Mouse (Mus musculus) midbrain, postnatal 0 days (tissue): ENCODE data around the gene Nim1k. TPM values are rescaled to one million over a fixed set of nuclear protein-coding genes. Genes with fewer than 3 reads are reported as not detected.
"Not testable (repeated sequence)": the region's sequence is repeated elsewhere in the genome, so short reads cannot be mapped to it uniquely, and the experiment has no call there.

Experiments
- ATAC-seq: fragments of 200-750 bp; cut with Nextera tagmentation; 2 replicates; pipeline ENCODE4 v1.8.0; 2017; ENCODE audit warnings: moderate number of reproducible peaks, mild to moderate bottlenecking, moderate TSS enrichment, moderate library complexity; ENCODE audit not compliant: low FRiP score
- DNase-seq: peaks from one replicate; pipeline ENCODE4 v3.0.0-alpha.2; 2015; ENCODE audit warnings: low spot score
- H3K27ac ChIP-seq: fragments of 300-500 bp; sonication (generic); 2 replicates; pipeline ENCODE4 v1.5.1; 2014; ENCODE audit warnings: low read depth, mild to moderate bottlenecking, low read length, mixed read lengths
- H3K27me3 ChIP-seq: fragments of 300-500 bp; sonication (generic); 2 replicates; pipeline ENCODE4 v1.6.1; 2014; ENCODE audit warnings: low read length, control low read depth, mixed read lengths; ENCODE audit not compliant: insufficient read depth
- H3K36me3 ChIP-seq: fragments of 300-500 bp; sonication (generic); 2 replicates; pipeline ENCODE4 v1.6.1; 2014; ENCODE audit warnings: low read length, control low read depth, mixed read lengths; ENCODE audit not compliant: insufficient read depth
- H3K4me1 ChIP-seq: fragments of 300-500 bp; sonication (generic); 2 replicates; pipeline ENCODE4 v1.6.1; 2014; ENCODE audit warnings: mild to moderate bottlenecking, control low read depth, antibody characterized with exemption, low read length, mixed read lengths; ENCODE audit not compliant: insufficient read depth
- H3K4me2 ChIP-seq: fragments of 300-500 bp; sonication (generic); 2 replicates; pipeline ENCODE4 v1.6.1; 2014; ENCODE audit warnings: low read depth, mild to moderate bottlenecking, low read length, mixed read lengths; ENCODE audit not compliant: poor library complexity, severe bottlenecking
- H3K4me3 ChIP-seq: fragments of 300-500 bp; sonication (generic); 2 replicates; pipeline ENCODE4 v1.5.1; 2014; ENCODE audit warnings: low read depth, mild to moderate bottlenecking, low read length, moderate library complexity
- H3K9ac ChIP-seq: fragments of 300-500 bp; sonication (generic); replicated peaks from 2 replicates; pipeline ENCODE4 v1.6.1; 2014; ENCODE audit warnings: mild to moderate bottlenecking, low read length, moderate library complexity, mixed read lengths; ENCODE audit not compliant: poor library complexity, severe bottlenecking
- H3K9me3 ChIP-seq: fragments of 300-500 bp; sonication (generic); 2 replicates; pipeline ENCODE4 v1.6.1; 2016; ENCODE audit warnings: low read length, control low read depth
- CTCF ChIP-seq: IDR thresholded peaks from 2 replicates; pipeline ENCODE4 v1.5.1; 2016; ENCODE audit warnings: antibody characterized with exemption, mild to moderate bottlenecking
- WGBS: fragments of 180-500 bp; shearing (Covaris S2); extraction: QIAGEN DNeasy Blood & Tissue Kit; methylation state at CpG from one replicate; pipeline ENCODE4 v1.1.7; 2014; 5-methylcytosine and 5-hydroxymethylcytosine counted together
- polyA plus RNA-seq: library from polyadenylated mRNA; unstranded; fragments of >200 nt; fragmentation: Nextera tagmentation; extraction: Ambion mirVana; gene quantifications from 2 replicates; pipeline ENCODE4 v1.2.1, GENCODE M21; 2015
- total RNA-seq: library from RNA; depleted of rRNA; stranded (reverse); fragments of >200 nt; gene quantifications from 2 replicates; pipeline ENCODE4 v1.2.3, GENCODE M21; 2014

Nim1k gene
- total and polyA plus RNA-seq, 2 experiments from 2014 or later, result 8.6 to 9.5 TPM

GRCm38 (mm10) chr13:119698436-119698835 lies 57.2 kb downstream of the Nim1k start:
- WGBS, result 89% methylated on average over 4 of the region's 4 CpGs
- Histone ChIP-seq H3K27me3 (no peaks in the 10 kb centered on the region), H3K4me3 (no peak overlapping the region), H3K4me2 (no peak overlapping the region), H3K4me1 (peaks cover 8% of the 10 kb centered on the region), H3K9ac (no peak overlapping the region), H3K9me3 (no peaks in the 10 kb centered on the region), H3K36me3 (peaks cover 26% of the 10 kb centered on the region), H3K27ac (no peak overlapping the region)
- TF ChIP-seq CTCF, result no peak
- no peak for DNase-seq
- ATAC-seq, result no peak

GRCm38 (mm10) chr13:119696496-119696895 lies 59.2 kb downstream of the Nim1k start:
- no peak for ATAC-seq
- TF ChIP-seq CTCF, result no peak
- Histone ChIP-seq H3K27me3 (no peaks in the 10 kb centered on the region), H3K9ac (no peak overlapping the region), H3K4me2 (no peak overlapping the region), H3K4me3 (no peak overlapping the region), H3K27ac (no peak overlapping the region), H3K36me3 (peaks cover 15% of the 10 kb centered on the region), H3K9me3 (no peaks in the 10 kb centered on the region), H3K4me1 (peaks cover 12% of the 10 kb centered on the region)
- no peak for DNase-seq
- whole genome bisulfite sequencing, result 50% methylated on average over 1 of the region's 1 CpGs

- no peak for ATAC-seq
- no peaks in the 10 kb centered on the region for H3K27me3 ChIP-seq
- H3K4me2 ChIP-seq, result peak overlapping the region; percentile 36
- H3K36me3 ChIP-seq, result peaks cover 10% of the 10 kb centered on the region
- no peak for TF ChIP-seq CTCF
- H3K27ac ChIP-seq, result no peak overlapping the region
- no peak overlapping the region for H3K4me3 ChIP-seq
- H3K9me3 ChIP-seq, result no peaks in the 10 kb centered on the region
- WGBS, result 46% methylated on average over 4 of the region's 4 CpGs
- H3K9ac ChIP-seq, result no peak overlapping the region
- H3K4me1 ChIP-seq, result peaks cover 12% of the 10 kb centered on the region
- DNase-seq, result no peak
Observed at GRCm38 (mm10) chr13:119695676-119696075, 60.0 kb downstream of the Nim1k start.

GRCm38 (mm10) chr13:119691958-119692357 lies 63.7 kb downstream of the Nim1k start:
- 58% methylated on average over 3 of the region's 3 CpGs for WGBS
- not testable (repeated sequence) for H3K36me3 ChIP-seq, H3K27me3 ChIP-seq, ATAC-seq, H3K9me3 ChIP-seq, H3K27ac ChIP-seq, DNase-seq, H3K9ac ChIP-seq
- Histone ChIP-seq H3K4me3 (peak overlapping the region; percentile 97), H3K4me1 (peaks cover 16% of the 10 kb centered on the region), H3K4me2 (peak overlapping the region; percentile 77)

- H3K36me3 ChIP-seq, result no peaks in the 10 kb centered on the region
- DNase-seq, result peak; percentile 19
- WGBS, result under 1% methylated on average over 7 of the region's 7 CpGs
- no peak for TF ChIP-seq CTCF
- no peaks in the 10 kb centered on the region for H3K9me3 ChIP-seq
- H3K4me3 ChIP-seq, result peak overlapping the region; percentile 97
- H3K9ac ChIP-seq, result peak overlapping the region; percentile 96
- peak overlapping the region; percentile 94 for H3K27ac ChIP-seq
- H3K27me3 ChIP-seq, result no peaks in the 10 kb centered on the region
- ATAC-seq, result peak; percentile 14; the same call in 1 of the 2 replicates
- H3K4me2 ChIP-seq, result peak overlapping the region; percentile 77
- peaks cover 16% of the 10 kb centered on the region for H3K4me1 ChIP-seq
Observed at GRCm38 (mm10) chr13:119690876-119691620, 64.6 kb downstream of the Nim1k start.

- H3K4me2 ChIP-seq, result peak within 1 kb of the TSS; percentile 77
- under 1% methylated on average over 53 of the region's 59 CpGs for WGBS
- H3K9me3 ChIP-seq, result no peaks in the 10 kb centered on the region
- no peaks in the 10 kb centered on the region for H3K27me3 ChIP-seq
- peaks cover 12% of the 10 kb centered on the region for H3K4me1 ChIP-seq
- H3K4me3 ChIP-seq, result peak within 1 kb of the TSS; percentile 97
- H3K27ac ChIP-seq, result peak within 1 kb of the TSS; percentile 94
- H3K9ac ChIP-seq, result peak within 1 kb of the TSS; percentile 96
- TF ChIP-seq CTCF, result no peak
- ATAC-seq (peak; percentile 99), DNase-seq (peak; percentile 99)
- no peaks in the 10 kb centered on the region for H3K36me3 ChIP-seq
Observed at GRCm38 (mm10) chr13:119690039-119690728, 65.5 kb downstream of the Nim1k start, which contains the start of gene Hmgcs1. Gene Hmgcs1, plus strand, starts transcription at chr13:119690379.
